Mouse (Mus musculus) v-Abl transformed pro-B cells (cell line): ENCODE data around the gene Id3.
"Not testable (repeated sequence)": the region's sequence is repeated elsewhere in the genome, so short reads cannot be mapped to it uniquely, and the experiment has no call there.

Experiments
- in situ Hi-C, 2 experiments: fragments of 400-800 bp; cut with MboI; formaldehyde crosslinking; loops; one replicate each; pipeline ENCODE4 v1.15.1; 2025; ENCODE audit not compliant: unreplicated experiment in 2 of 2

Gene Id3

GRCm38 (mm10) chr4:136143193-136143976 lies at the start of gene Id3:
Gene Id3 (plus strand): TSS chr4:136143497.
- in situ Hi-C loops: no loop called here

GRCm38 (mm10) chr4:136094519-136095219 lies 48.6 kb upstream of the Id3 start:
- in situ Hi-C loops: no loop called here

- in situ Hi-C loops: no loop called here
Observed at GRCm38 (mm10) chr4:136095490-136096105, 47.7 kb upstream of the Id3 start.

DNA sequence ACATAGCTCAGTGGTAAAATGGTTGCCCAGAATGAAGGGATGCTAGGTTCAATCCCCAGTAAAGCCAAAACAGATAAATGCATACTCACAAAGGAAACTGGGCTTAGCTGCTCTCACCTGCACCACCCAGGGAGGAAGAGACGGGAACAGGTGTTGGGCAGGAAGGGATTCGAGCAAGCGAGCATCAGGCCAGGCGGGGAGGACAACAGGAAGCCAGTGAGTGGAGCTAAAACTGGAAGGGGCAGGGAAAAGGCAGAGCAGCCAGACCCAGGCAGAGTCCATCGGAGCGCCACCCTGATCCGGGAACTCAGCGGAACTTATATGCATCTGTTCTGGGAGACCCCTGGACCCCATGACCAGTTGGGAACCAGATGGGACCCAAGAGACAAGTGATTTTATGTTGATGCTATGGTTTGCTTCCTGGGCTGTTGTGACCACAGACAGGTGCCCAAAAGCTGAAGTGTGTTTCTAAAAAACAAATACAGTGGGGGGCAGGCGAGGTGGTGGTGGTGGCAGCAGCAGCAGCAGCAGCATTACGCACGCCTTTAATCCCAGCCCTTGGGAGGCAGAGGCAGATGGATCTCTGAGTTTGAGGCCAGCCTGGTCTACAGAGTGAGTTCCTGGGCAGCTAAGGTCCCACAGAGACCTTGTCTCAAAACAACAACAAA lies 46.7 kb upstream of the Id3 start:
- in situ Hi-C loops: no loop called here

DNA sequence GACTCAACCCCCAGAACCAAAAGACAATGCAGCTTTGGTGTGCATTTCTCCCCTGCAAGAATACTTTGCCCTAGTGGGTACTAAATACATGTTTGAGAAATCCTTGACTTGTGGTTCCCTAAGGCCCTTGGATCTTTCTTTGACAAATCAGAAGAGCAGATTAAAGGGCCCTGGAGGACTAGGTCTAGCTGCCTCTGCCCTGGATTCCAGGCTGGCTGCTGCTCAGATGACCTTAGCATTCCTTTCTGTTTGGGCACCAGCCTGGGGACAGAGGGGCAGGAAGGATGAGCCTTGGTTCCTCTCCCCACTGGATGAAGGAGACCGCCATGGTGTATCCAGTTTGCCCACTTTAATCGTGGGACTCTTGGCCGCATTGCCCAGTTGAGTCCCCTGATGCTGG lies 44.9 kb upstream of the Id3 start:
- in situ Hi-C loops: no loop called here

DNA sequence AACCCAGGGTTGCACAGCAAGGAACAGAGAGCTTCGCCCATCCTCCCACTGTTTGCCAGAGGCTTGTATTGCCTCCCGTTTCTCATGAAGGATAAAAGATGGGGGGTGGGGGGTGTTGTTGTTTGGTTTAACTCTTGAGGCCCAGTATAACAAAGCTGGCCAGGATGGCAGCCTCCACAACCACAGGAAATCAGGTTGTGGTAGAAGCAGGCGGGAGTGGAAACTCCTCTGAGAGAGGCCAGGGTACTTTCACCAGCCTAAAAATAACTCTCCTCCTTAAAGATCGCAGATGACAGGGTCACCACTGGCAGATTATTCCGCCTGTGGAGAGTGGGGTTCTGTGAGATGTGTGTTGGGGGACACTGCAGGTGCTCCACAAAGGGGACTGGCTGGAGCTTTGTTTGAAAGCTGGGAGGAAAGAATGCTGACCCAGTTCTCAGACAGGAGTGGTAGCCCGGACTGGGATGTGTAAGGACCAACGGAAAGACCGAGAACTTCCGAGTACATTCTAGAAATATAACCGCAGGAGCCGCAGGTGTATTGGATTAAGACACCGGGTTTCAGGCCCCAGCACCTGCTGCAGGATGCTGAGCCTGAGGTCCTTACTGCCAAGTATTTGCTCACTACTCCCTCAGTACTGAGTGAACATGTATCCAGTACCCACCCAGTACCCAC lies 42.8 kb upstream of the Id3 start:
- in situ Hi-C loops: no loop called here

- in situ Hi-C loops: not testable (repeated sequence)
Observed at GRCm38 (mm10) chr4:136101753-136102152, 41.5 kb upstream of the Id3 start.

GRCm38 (mm10) chr4:136104590-136105337 lies 38.5 kb upstream of the Id3 start:
- in situ Hi-C loops: no loop called here

DNA sequence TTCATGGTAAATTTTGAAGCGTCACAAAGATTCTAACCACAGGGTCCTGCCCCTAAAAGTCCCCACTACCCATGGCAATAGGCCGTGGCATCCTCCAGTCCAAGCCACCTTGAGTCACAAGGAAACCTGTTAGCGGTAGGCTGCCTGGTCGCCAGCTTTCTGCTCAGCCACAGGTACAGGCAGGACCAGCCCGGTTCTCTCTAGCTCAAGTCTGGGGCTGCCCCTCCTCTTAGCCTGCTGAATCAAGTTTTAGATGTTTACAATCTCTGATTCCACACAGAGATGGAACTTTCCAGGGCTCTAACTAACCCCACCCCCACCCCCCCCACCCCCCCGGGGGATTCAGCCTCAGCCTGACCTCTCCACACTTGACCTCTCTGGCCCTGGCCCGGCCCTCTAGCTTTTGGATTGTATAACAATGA lies 36.4 kb upstream of the Id3 start:
- in situ Hi-C loops: no loop called here

DNA sequence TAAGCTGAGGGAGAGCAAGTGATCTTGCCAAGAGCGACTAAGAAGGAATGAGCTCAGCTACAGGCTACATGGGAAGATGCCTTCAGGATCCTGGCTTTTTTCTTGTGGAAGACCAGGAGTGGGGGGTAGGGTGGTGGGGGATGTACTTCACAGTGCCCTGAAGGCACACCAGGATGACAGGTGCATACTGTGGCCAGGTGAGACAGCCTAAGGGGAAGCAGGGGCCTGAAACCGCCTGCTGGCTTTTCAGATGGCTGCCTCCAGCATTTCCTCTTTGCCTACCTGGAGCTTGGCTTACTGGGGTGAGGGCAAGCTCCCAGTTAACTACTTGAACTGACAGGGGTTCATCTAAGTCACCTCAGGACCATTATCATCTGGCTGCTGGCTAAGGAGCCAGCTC lies 34.1 kb upstream of the Id3 start:
- in situ Hi-C loops: no loop called here

DNA sequence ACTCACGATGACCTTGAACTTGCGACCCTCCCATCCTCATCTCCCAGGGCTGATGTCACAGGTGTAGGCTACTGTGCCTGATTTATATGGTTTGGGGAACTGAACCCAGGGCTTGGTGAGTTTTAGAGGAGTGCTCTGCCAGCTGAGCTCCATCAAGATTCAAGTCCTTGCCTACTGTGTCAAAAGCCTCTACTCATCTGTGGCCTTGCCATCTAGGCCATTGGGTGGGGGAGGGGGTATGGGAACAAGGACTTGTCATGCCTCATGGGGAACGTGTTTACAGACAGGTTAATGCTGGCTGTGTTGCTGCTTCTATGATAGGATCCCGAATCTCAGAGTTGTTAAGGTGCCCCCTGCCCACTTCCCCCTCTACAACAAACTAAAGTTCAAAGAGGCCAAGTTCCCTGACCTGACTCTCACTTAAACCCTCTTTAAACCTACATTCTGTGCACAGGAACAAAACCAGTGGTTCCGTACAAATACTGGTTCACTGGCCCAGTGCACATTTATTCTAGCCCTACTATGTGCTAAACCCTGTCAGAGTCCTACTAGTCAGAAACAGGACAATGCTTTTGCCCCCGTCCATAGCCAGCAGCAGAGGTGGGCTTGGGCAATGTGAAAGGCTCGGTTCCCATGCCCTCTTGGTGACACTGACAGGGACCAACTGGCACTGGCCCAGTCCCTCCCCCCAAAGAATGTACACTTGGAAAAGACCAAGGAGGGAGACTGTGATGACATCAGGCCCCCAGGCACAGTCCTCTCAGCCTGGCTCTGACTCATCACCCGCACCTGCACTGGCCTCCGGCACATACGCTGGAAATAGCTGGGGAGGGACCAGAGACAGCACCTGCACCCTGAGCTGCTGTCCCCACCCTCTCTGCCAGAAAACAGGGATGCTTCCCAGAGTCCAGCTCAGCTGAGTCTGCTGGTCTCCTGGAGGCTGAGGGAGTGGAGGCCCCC lies 33.1 kb upstream of the Id3 start:
- in situ Hi-C loops: no loop called here

DNA sequence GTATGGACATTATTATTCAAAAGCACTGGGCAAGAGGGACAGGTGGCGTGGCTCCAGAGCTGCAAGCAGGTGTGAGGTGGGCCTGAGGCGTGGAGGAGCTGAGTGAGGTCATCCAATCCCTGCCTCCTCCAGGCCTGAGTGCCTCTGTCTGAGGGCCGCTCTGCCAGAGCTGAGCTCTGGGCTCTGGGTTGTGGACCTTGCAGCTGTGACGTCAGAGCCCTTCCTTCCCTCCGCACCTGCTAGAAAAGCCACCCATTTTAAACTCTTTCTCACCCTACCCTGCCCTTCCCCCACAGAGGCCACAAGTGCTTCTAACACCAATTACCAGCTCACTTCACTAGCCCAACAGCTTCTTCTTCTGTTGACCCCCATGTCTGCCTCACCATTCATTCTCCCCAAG lies 31.0 kb upstream of the Id3 start:
- in situ Hi-C loops: no loop called here

DNA sequence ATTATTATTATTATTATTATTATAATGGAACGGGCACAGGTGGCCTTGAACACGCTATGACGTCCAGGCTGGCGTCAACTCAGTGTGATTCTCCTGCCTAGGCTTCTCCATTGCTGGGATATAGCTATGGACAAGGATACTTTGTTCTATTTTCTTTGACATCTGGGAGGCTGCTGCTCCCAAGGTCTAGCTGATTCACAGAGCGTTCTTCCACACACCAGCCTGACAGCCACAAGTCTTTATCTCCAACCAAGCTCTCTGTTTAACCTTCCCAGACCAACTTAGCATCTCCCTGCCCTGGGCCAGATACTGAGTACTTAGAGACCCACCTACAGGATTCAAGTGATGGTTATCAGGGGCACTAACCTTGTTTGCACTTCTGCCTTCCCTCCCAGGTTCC lies 28.6 kb upstream of the Id3 start:
- in situ Hi-C loops: no loop called here

DNA sequence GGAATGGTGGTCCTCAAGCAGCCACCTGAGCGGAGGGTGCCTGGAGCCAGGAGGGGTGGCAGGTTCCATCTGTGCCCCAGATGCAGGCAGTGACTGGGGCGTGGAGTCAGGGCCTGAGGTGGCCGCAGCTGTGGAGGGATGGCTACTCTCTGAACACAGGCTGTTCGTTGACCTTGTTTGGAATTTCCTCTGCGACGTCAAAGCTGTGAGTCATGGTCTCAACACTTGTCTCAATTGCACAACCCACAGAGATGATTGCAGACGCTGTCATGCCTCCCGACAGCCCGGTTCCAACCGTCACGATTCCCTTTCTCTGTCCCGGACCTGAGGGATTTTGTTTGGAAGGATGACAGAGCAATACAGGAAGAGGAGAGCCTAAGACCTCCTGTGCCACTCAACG lies 26.3 kb upstream of the Id3 start:
- in situ Hi-C loops: no loop called here

DNA sequence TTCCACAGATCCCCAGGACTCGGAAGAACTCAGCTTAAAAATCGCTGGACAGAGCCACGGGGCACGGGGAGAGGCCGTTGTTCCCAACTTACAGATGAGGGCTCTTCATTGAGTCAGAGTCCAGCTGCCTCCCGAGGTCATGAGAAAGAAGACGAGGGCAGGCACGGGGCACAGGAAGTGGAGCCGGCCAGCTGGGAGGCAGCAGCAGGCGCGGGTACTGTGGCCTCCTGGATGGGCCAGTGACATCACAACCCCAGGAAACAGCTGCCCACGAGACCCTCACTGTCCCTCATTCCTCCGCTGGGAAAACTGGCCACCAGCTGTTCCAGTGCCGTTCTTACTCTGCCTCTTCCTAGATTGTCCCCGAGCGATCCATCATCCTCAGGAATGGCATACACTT lies 23.3 kb upstream of the Id3 start:
- in situ Hi-C loops: no loop called here

DNA sequence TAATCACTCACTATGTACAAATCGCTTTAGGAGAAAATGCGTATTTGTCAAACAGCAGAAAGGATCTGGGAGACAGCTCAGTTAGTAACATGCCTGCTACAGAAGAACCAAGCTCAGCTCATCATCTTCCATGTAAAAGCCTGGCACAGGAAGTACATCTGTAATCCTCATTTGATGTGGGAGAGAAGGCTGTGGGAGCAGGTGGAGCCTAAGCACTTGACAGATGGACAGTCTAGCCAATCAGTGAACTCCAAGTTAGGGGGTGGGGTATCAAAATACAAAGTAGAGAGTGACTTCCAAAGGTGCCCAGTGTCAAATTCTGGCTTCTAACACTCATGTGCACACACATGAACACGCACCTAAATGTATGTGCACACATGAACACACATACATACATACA lies 22.1 kb upstream of the Id3 start:
- in situ Hi-C loops: no loop called here

DNA sequence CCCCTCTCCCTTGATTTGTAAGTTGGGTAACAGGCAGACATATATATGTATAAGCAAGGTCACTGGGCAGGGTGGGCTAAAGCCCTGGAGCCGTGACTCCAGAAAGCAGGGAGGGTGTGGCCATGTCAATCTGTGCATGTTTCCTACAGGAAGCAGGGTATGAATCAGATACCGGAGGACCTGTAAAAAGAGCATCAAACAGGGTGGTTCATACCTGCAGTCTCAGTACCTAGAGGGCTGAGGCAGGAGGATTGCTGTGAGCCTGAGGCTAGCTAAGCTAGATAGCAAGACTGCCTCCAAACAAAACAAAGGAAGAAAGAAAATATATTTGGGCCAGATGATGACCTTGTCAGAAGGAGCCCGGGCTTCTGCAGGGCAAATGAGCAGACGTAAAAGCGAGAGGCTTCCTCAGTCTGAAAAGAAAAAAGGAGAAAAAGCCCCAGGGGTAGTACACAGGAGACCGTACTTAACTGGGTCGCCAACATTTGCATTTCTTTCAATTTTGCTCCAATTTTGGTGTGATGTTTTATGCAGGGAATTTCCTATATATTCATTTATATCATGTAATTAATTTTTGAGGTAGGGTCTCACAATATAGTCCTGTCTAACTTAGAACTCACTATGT lies 21.3 kb upstream of the Id3 start:
- in situ Hi-C loops: no loop called here

DNA sequence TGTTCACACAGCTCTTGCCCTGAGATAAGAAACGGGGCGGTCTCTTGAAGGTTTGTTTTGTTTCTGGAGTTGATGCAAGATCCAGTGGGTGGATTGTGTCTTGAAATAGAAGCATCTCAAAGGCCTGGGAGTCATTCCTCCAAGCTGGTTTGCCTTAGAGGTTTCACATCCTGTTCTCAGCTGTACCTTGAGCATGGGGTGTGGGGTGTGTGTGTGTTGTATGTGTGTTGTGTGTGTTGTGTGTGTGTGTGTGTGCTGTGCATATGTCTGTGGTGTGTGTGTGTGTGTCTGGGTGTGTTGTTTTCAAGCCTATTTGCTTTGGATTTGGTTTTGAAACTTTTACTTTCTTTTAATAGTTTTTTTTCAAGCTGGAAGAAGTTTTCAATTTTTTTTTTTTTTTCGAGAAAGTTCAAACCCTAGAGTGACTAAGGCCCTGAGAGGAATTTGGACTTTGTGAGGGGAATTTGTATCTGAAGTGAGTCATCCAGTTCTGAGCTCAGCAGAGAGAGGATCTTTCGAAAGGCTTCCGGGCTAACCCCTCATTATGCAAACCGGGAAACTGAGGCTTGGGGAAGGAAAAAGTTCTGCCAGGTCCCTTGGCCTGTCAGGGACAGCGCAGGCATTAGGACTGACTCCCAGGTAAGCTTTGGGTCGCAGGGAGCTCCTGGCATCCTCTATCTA lies 20.0 kb upstream of the Id3 start:
- in situ Hi-C loops: no loop called here
